Mouse (Mus musculus): ENCODE measurements around the gene Fam71e1. TPM values are rescaled to one million over a fixed set of nuclear protein-coding genes. Genes with fewer than 3 reads are reported as not detected.

Fam71e1 gene
- polyA plus RNA-seq, 1 experiment, result 12.2 TPM

- Histone ChIP-seq H3K27me3 (replicated peaks; ENCODE audit: control insufficient read depth, insufficient read depth, low read length) (no peaks in the 10 kb centered on the region), H3K4me1 (ENCODE audit: control insufficient read depth, insufficient read depth, low read length) (no peaks in the 10 kb centered on the region; the same call in 1 of the 2 replicates), H3K36me3 (ENCODE audit: control insufficient read depth, insufficient read depth, low read length) (no peaks in the 10 kb centered on the region), H3K4me3 (ENCODE audit: insufficient read depth, low read depth, low read length) (no peak overlapping the region), H3K27ac (ENCODE audit: insufficient read depth, low read depth, low read length) (no peak overlapping the region)
- no peak for DNase-seq
- whole genome bisulfite sequencing, result 92% methylated on average over 14 of the region's 14 CpGs
- TF ChIP-seq POLR2A (IDR thresholded peaks at IDR 0.05; ENCODE audit: low read depth, low read length) (no peak), CTCF (conservative IDR thresholded peaks at IDR 0.05; ENCODE audit: insufficient read depth, insufficient read length, low read depth, low read length) (no peak)
Observed at GRCm38 (mm10) chr7:44526414-44527154, 30.2 kb downstream of the Fam71e1 start.

- WGBS, result 6% methylated on average over 40 of the region's 40 CpGs
- no peaks in the 10 kb centered on the region for H3K36me3 ChIP-seq (ENCODE audit: control insufficient read depth, insufficient read depth, low read length)
- TF ChIP-seq CTCF (conservative IDR thresholded peaks at IDR 0.05; ENCODE audit: insufficient read depth, insufficient read length, low read depth, low read length) (peak; percentile 72), POLR2A (IDR thresholded peaks at IDR 0.05; ENCODE audit: low read depth, low read length) (peak; percentile 36)
- no peaks in the 10 kb centered on the region; the same call in 1 of the 2 replicates for H3K4me1 ChIP-seq (ENCODE audit: control insufficient read depth, insufficient read depth, low read length)
- DNase-seq, result peak; percentile 90
- peak overlapping the region; percentile 79 for H3K27ac ChIP-seq (ENCODE audit: insufficient read depth, low read depth, low read length)
- peak overlapping the region; percentile 40 for H3K4me3 ChIP-seq (ENCODE audit: insufficient read depth, low read depth, low read length)
- no peaks in the 10 kb centered on the region for H3K27me3 ChIP-seq (replicated peaks; ENCODE audit: control insufficient read depth, insufficient read depth, low read length)
Observed at GRCm38 (mm10) chr7:44527483-44528398, 31.4 kb downstream of the Fam71e1 start.

DNA sequence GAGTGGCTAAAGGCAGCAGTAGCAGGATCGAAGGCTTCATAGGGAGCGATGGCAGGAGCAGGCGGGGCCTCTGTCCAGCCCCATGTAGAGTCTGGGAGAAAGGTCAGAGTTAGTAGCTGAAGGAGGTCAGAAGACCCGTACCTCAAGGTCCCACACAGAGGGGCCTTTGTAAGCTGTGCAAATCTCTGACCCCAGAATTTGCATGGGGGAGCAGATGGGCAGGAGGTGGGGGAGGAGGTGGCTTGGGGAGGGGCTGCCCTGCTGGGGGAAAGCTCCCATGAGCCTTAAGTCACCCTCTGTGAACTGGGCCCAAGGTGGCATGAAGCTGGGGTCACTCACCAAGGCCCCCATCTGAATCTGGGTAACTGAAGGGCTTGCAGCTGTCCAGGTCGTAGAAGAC lies 33.1 kb downstream of the Fam71e1 start:
- Histone ChIP-seq H3K27me3 (replicated peaks; ENCODE audit: control insufficient read depth, insufficient read depth, low read length) (no peaks in the 10 kb centered on the region), H3K4me3 (ENCODE audit: insufficient read depth, low read depth, low read length) (no peak overlapping the region), H3K27ac (ENCODE audit: insufficient read depth, low read depth, low read length) (no peak overlapping the region), H3K4me1 (ENCODE audit: control insufficient read depth, insufficient read depth, low read length) (no peaks in the 10 kb centered on the region; the same call in 1 of the 2 replicates), H3K36me3 (ENCODE audit: control insufficient read depth, insufficient read depth, low read length) (no peaks in the 10 kb centered on the region)
- no peak for TF ChIP-seq CTCF (conservative IDR thresholded peaks at IDR 0.05; ENCODE audit: insufficient read depth, insufficient read length, low read depth, low read length)
- no peak for TF ChIP-seq POLR2A (IDR thresholded peaks at IDR 0.05; ENCODE audit: low read depth, low read length)
- no peak for DNase-seq
- 83% methylated on average over 5 of the region's 5 CpGs for WGBS

DNA sequence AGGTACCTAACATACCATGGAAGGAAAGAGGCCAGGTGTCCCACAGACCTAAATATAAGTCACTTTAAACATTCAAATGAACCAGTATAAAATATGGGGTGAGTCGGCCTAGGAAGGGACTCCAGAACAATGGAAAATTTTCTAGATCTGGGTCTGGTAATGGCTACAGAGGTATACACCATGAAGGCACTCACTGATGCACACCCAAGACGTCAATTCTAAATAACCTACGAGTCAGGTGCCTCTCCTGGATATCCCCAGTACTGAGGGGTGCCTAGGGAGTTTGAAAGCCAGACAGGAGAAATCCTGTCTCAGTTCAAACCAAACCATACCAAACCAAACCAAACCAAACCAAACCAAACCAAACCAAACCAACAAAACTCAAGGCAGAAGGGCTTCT lies 34.1 kb downstream of the Fam71e1 start:
- Histone ChIP-seq H3K27me3 (replicated peaks; ENCODE audit: control insufficient read depth, insufficient read depth, low read length) (no peaks in the 10 kb centered on the region), H3K4me1 (ENCODE audit: control insufficient read depth, insufficient read depth, low read length) (no peaks in the 10 kb centered on the region; the same call in 1 of the 2 replicates), H3K27ac (ENCODE audit: insufficient read depth, low read depth, low read length) (no peak overlapping the region), H3K4me3 (ENCODE audit: insufficient read depth, low read depth, low read length) (no peak overlapping the region), H3K36me3 (ENCODE audit: control insufficient read depth, insufficient read depth, low read length) (no peaks in the 10 kb centered on the region)
- 80% methylated on average over 3 of the region's 3 CpGs for WGBS
- no peak for DNase-seq
- TF ChIP-seq POLR2A (IDR thresholded peaks at IDR 0.05; ENCODE audit: low read depth, low read length) (no peak), CTCF (conservative IDR thresholded peaks at IDR 0.05; ENCODE audit: insufficient read depth, insufficient read length, low read depth, low read length) (no peak)

GRCm38 (mm10) chr7:44531207-44531606 lies 34.8 kb downstream of the Fam71e1 start:
- Histone ChIP-seq H3K4me3 (ENCODE audit: insufficient read depth, low read depth, low read length) (no peak overlapping the region), H3K36me3 (ENCODE audit: control insufficient read depth, insufficient read depth, low read length) (no peaks in the 10 kb centered on the region), H3K27ac (ENCODE audit: insufficient read depth, low read depth, low read length) (no peak overlapping the region), H3K27me3 (replicated peaks; ENCODE audit: control insufficient read depth, insufficient read depth, low read length) (no peaks in the 10 kb centered on the region), H3K4me1 (ENCODE audit: control insufficient read depth, insufficient read depth, low read length) (no peaks in the 10 kb centered on the region; the same call in 1 of the 2 replicates)
- WGBS, result 37% methylated on average over 5 of the region's 5 CpGs
- TF ChIP-seq CTCF (conservative IDR thresholded peaks at IDR 0.05; ENCODE audit: insufficient read depth, insufficient read length, low read depth, low read length), result no peak
- no peak for TF ChIP-seq POLR2A (IDR thresholded peaks at IDR 0.05; ENCODE audit: low read depth, low read length)
- no peak for DNase-seq

DNA sequence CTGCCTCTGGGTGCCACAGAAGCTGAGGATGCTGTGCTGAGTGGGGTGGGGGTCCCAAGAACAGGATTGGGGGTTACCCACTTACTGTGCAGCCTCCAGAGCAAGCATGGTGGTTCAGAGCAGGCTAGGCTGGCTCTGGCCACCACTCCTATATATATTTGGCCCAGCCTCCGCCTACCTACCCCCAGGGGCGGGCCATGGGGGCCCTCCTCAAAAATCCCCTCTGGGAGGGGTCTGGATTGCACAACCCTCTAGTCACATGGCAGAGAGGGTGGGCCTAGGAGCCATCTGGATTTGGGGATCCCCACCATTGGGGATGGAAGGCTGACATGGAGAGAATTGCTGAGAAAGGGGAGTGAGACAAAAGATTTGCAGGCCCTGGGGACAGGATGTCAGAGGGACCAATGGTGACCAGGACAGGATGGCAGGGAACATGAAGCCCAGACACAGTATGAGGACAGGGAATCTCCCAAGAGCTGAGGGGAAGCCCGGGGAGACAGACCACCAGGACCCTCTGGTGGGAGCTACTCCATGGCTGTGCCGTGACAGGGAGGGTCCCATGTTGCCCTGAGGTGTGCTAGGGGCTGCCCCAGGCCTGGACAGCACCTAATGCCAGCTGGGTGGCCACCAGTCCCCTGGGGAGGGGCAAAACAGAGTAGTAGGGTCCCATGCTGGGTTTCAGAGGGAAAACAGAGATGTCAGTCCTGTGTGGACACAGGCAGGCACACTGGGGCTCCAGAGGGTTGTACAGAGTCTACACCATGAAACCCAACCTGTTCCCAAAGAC lies 35.8 kb downstream of the Fam71e1 start, which contains the start of gene Spib:
Spib (minus strand) TSS at position 126 of the 787 bp plus-strand sequence.
- Histone ChIP-seq H3K4me3 (ENCODE audit: insufficient read depth, low read depth, low read length) (no peak within 1 kb of the TSS), H3K4me1 (ENCODE audit: control insufficient read depth, insufficient read depth, low read length) (no peaks in the 10 kb centered on the region; the same call in 1 of the 2 replicates), H3K27me3 (replicated peaks; ENCODE audit: control insufficient read depth, insufficient read depth, low read length) (no peaks in the 10 kb centered on the region), H3K27ac (ENCODE audit: insufficient read depth, low read depth, low read length) (no peak within 1 kb of the TSS), H3K36me3 (ENCODE audit: control insufficient read depth, insufficient read depth, low read length) (no peaks in the 10 kb centered on the region)
- TF ChIP-seq POLR2A (IDR thresholded peaks at IDR 0.05; ENCODE audit: low read depth, low read length) (no peak), CTCF (conservative IDR thresholded peaks at IDR 0.05; ENCODE audit: insufficient read depth, insufficient read length, low read depth, low read length) (no peak)
- WGBS, result 85% methylated on average over 4 of the region's 4 CpGs
- DNase-seq, result no peak

Data from kidney, adult 2 months (tissue).